Mouse (Mus musculus) liver, adult 2 months (tissue): ENCODE results near the gene Cwc22. TPM values are rescaled to one million over a fixed set of nuclear protein-coding genes. Genes with fewer than 3 reads are reported as not detected.

Experiments
- DNase-seq: peaks from one replicate; pipeline ENCODE4 v3.0.0-alpha.2; 2011; ENCODE audit warnings: low read depth, low spot score; ENCODE audit errors: extremely low read depth
- H3K27ac ChIP-seq: fragments of 200-500 bp; replicated peaks from 2 replicates; pipeline ENCODE4 v1.5.1; 2012; ENCODE audit warnings: low read depth, mild to moderate bottlenecking, control low read depth, inconsistent platforms, low read length; ENCODE audit not compliant: insufficient read depth
- H3K27me3 ChIP-seq: fragments of 200-500 bp; 2 replicates; pipeline ENCODE4 v1.6.1; 2012; ENCODE audit warnings: mild to moderate bottlenecking, moderate library complexity, low read length, inconsistent platforms; ENCODE audit not compliant: control insufficient read depth, insufficient read depth
- H3K36me3 ChIP-seq: fragments of 200-500 bp; 2 replicates; pipeline ENCODE4 v1.6.1; 2012; ENCODE audit warnings: low read length, inconsistent platforms; ENCODE audit not compliant: control insufficient read depth, insufficient read depth
- H3K4me1 ChIP-seq: fragments of 200-500 bp; 2 replicates; pipeline ENCODE4 v1.6.1; 2011; ENCODE audit warnings: low read length; ENCODE audit not compliant: control insufficient read depth, insufficient read depth
- H3K4me3 ChIP-seq: fragments of 200-500 bp; 2 replicates; pipeline ENCODE4 v1.5.1; 2011; ENCODE audit warnings: low read depth, mild to moderate bottlenecking, control low read depth, low read length, moderate library complexity; ENCODE audit not compliant: insufficient read depth
- H3K79me2 ChIP-seq: fragments of 200-500 bp; 2 replicates; pipeline ENCODE4 v1.6.1; 2012; ENCODE audit warnings: inconsistent platforms, mild to moderate bottlenecking, low read length, moderate library complexity; ENCODE audit not compliant: control insufficient read depth, insufficient read depth
- H3K9ac ChIP-seq: fragments of 200-500 bp; 2 replicates; pipeline ENCODE4 v1.6.1; 2012; ENCODE audit warnings: low read depth, mild to moderate bottlenecking, control low read depth, inconsistent platforms, low read length
- CTCF ChIP-seq: fragments of 200-500 bp; IDR thresholded peaks from 2 replicates; pipeline ENCODE4 v1.5.1; 2011; ENCODE audit warnings: low read depth, low read length, control low read depth
- POLR2A ChIP-seq: fragments of 200-500 bp; IDR thresholded peaks from 2 replicates; pipeline ENCODE4 v1.6.1; 2011; ENCODE audit warnings: low read length, control low read depth; ENCODE audit not compliant: insufficient read depth; ENCODE audit errors: extremely low read depth
- WGBS: fragments of 180-500 bp; shearing (Covaris S2); methylation state at CpG from one replicate; pipeline ENCODE4 v1.1.7; 2018; 5-methylcytosine and 5-hydroxymethylcytosine counted together
- polyA plus RNA-seq: library from polyadenylated mRNA; depleted of rRNA; stranded (reverse); fragments of >200 nt; gene quantifications from 2 replicates; pipeline ENCODE4 v1.2.3, GENCODE M21; 2012
- total RNA-seq: library from RNA; depleted of rRNA; stranded (reverse); fragments of >200 nt; gene quantifications from 2 replicates; pipeline ENCODE4 v1.2.3, GENCODE M21; 2014

Cwc22 gene
- total and polyA plus RNA-seq, 2 experiments: 3.4 to 10.6 TPM

- no peak overlapping the region for H3K27ac ChIP-seq
- no peaks in the 10 kb centered on the region for H3K4me1 ChIP-seq
- H3K4me3 ChIP-seq: no peak overlapping the region
- 89% methylated on average over 8 of the region's 8 CpGs for WGBS
- DNase-seq: no peak
- H3K79me2 ChIP-seq: no peaks in the 10 kb centered on the region
- H3K9ac ChIP-seq: no peak overlapping the region
- no peaks in the 10 kb centered on the region for H3K27me3 ChIP-seq
- H3K36me3 ChIP-seq: peaks cover 54% of the 10 kb centered on the region
- TF ChIP-seq CTCF (no peak), POLR2A (no peak)
Observed at GRCm38 (mm10) chr2:77923182-77923581, 23.0 kb downstream of the Cwc22 start.

DNA sequence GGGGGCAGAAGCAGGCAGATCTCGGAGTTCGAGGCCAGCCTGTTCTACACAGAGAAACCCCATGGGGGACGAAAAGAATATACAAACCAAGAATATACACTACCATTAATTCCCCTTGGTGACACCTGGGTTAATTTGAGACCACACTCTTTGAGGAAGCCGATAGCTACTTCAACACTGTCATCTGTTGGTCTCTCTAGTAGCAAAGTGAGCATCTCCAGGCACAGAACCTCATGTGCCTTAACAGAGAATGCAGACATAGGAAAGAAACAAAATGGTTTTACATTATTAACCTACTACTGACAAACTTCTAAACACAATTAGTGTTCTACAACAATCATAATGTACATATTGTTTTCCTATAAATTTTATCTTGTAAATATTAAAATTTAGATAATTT is 24.9 kb downstream of the Cwc22 start:
- Histone ChIP-seq H3K27ac (no peak overlapping the region), H3K27me3 (no peaks in the 10 kb centered on the region), H3K4me1 (no peaks in the 10 kb centered on the region), H3K36me3 (peaks cover 59% of the 10 kb centered on the region), H3K4me3 (no peak overlapping the region), H3K79me2 (no peaks in the 10 kb centered on the region), H3K9ac (no peak overlapping the region)
- 98% methylated on average over 4 of the region's 4 CpGs for WGBS
- TF ChIP-seq CTCF (no peak), POLR2A (no peak)
- DNase-seq: no peak

- Histone ChIP-seq H3K9ac (no peak overlapping the region), H3K27ac (no peak overlapping the region), H3K36me3 (peaks cover 58% of the 10 kb centered on the region), H3K4me3 (no peak overlapping the region), H3K4me1 (no peaks in the 10 kb centered on the region), H3K79me2 (no peaks in the 10 kb centered on the region), H3K27me3 (no peaks in the 10 kb centered on the region)
- 99% methylated on average over 2 of the region's 2 CpGs for whole genome bisulfite sequencing
- TF ChIP-seq POLR2A: no peak
- no peak for TF ChIP-seq CTCF
- DNase-seq: no peak
Observed at GRCm38 (mm10) chr2:77920621-77921020, 25.6 kb downstream of the Cwc22 start.

- Histone ChIP-seq H3K4me3 (no peak overlapping the region), H3K4me1 (no peaks in the 10 kb centered on the region), H3K27ac (no peak overlapping the region), H3K36me3 (peaks cover 54% of the 10 kb centered on the region), H3K9ac (no peak overlapping the region), H3K79me2 (no peaks in the 10 kb centered on the region), H3K27me3 (no peaks in the 10 kb centered on the region)
- WGBS: 82% methylated on average over 3 of the region's 3 CpGs
- no peak for DNase-seq
- TF ChIP-seq CTCF: no peak
- no peak for TF ChIP-seq POLR2A
Observed at GRCm38 (mm10) chr2:77918474-77918873, 27.7 kb downstream of the Cwc22 start.

DNA sequence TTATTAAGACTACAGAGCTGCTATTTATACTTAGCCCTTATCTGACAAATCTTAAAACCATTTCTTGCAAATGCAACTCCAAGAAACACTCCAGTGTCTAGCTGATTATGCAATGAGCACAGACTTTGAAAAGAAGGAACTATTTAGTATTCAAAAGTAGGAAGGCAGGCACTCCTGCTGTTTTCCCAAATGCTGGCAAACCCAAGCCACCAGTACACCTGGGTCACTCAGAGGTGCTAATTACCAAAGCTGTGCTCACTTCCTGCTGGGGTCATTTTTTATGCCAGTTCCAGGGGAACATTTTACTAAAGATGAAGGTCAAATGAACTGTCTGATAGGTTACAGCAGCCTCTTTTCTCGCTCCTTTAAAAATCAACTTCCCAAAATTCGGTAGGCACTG is 28.2 kb downstream of the Cwc22 start:
- Histone ChIP-seq H3K9ac (no peak overlapping the region), H3K27me3 (no peaks in the 10 kb centered on the region), H3K4me3 (no peak overlapping the region), H3K27ac (no peak overlapping the region), H3K79me2 (no peaks in the 10 kb centered on the region), H3K4me1 (no peaks in the 10 kb centered on the region), H3K36me3 (peaks cover 55% of the 10 kb centered on the region)
- TF ChIP-seq CTCF: no peak
- TF ChIP-seq POLR2A: no peak
- 87% methylated on average over 2 of the region's 2 CpGs for WGBS
- DNase-seq: no peak

- Histone ChIP-seq H3K4me1 (no peaks in the 10 kb centered on the region), H3K27ac (no peak overlapping the region), H3K4me3 (no peak overlapping the region), H3K79me2 (no peaks in the 10 kb centered on the region), H3K27me3 (no peaks in the 10 kb centered on the region), H3K9ac (no peak overlapping the region), H3K36me3 (peaks cover 53% of the 10 kb centered on the region)
- WGBS: 98% methylated on average over 3 of the region's 3 CpGs
- no peak for TF ChIP-seq POLR2A
- DNase-seq: no peak
Observed at GRCm38 (mm10) chr2:77917360-77917734, 28.8 kb downstream of the Cwc22 start.
